Mouse (Mus musculus): ENCODE results near the gene Kif14.
A peak's percentile ranks its signal among the peaks of the same experiment; 100 is the strongest.
"Not testable (repeated sequence)": the region's sequence is repeated elsewhere in the genome, so short reads cannot be mapped to it uniquely, and the experiment has no call there.

Gene Kif14

GRCm38 (mm10) chr1:136455756-136456585 is 10.2 kb upstream of the Kif14 start:
- no peak for DNase-seq (ENCODE audit: low read depth, low spot score)
- no peaks in the 10 kb centered on the region for H3K36me3 ChIP-seq (ENCODE audit: control insufficient read depth, insufficient read depth, low read length, poor library complexity, severe bottlenecking)
- no peaks in the 10 kb centered on the region for H3K27me3 ChIP-seq (ENCODE audit: control insufficient read depth, insufficient read depth, low read length, poor library complexity, severe bottlenecking)

GRCm38 (mm10) chr1:136456741-136457140 is 9.4 kb upstream of the Kif14 start:
- H3K36me3 ChIP-seq (ENCODE audit: control insufficient read depth, insufficient read depth, low read length, poor library complexity, severe bottlenecking): no peaks in the 10 kb centered on the region
- H3K27me3 ChIP-seq (ENCODE audit: control insufficient read depth, insufficient read depth, low read length, poor library complexity, severe bottlenecking): no peaks in the 10 kb centered on the region

GRCm38 (mm10) chr1:136457403-136457802 is 8.7 kb upstream of the Kif14 start:
- no peaks in the 10 kb centered on the region for H3K36me3 ChIP-seq (ENCODE audit: control insufficient read depth, insufficient read depth, low read length, poor library complexity, severe bottlenecking)
- H3K27me3 ChIP-seq (ENCODE audit: control insufficient read depth, insufficient read depth, low read length, poor library complexity, severe bottlenecking): no peaks in the 10 kb centered on the region
- DNase-seq (ENCODE audit: low read depth, low spot score): no peak

More at GRCm38 (mm10) chr1:136456741-136457140, 9.4 kb upstream of the Kif14 start:
- DNase-seq (ENCODE audit: low read depth, low spot score): no peak

- no peaks in the 10 kb centered on the region for H3K27me3 ChIP-seq (ENCODE audit: control insufficient read depth, insufficient read depth, low read length, poor library complexity, severe bottlenecking)
- no peaks in the 10 kb centered on the region for H3K36me3 ChIP-seq (ENCODE audit: control insufficient read depth, insufficient read depth, low read length, poor library complexity, severe bottlenecking)
- peak; percentile 77 for DNase-seq (ENCODE audit: low read depth, low spot score)
These were observed 7.4 kb upstream of the Kif14 start for GRCm38 (mm10) chr1:136458691-136459245.

GRCm38 (mm10) chr1:136462443-136462842 is 3.7 kb upstream of the Kif14 start:
- no peaks in the 10 kb centered on the region for H3K27me3 ChIP-seq (ENCODE audit: control insufficient read depth, insufficient read depth, low read length, poor library complexity, severe bottlenecking)
- H3K36me3 ChIP-seq (ENCODE audit: control insufficient read depth, insufficient read depth, low read length, poor library complexity, severe bottlenecking): no peaks in the 10 kb centered on the region
- no peak for DNase-seq (ENCODE audit: low read depth, low spot score)

GRCm38 (mm10) chr1:136465168-136465567 is 975 bp upstream of the Kif14 start:
- H3K27me3 ChIP-seq (ENCODE audit: control insufficient read depth, insufficient read depth, low read length, poor library complexity, severe bottlenecking): no peaks in the 10 kb centered on the region
- DNase-seq (ENCODE audit: low read depth, low spot score): peak; percentile 6

GRCm38 (mm10) chr1:136469408-136469807 is 3.3 kb downstream of the Kif14 start:
- Histone ChIP-seq H3K27me3 (ENCODE audit: control insufficient read depth, insufficient read depth, low read length, poor library complexity, severe bottlenecking) (no peaks in the 10 kb centered on the region), H3K36me3 (ENCODE audit: control insufficient read depth, insufficient read depth, low read length, poor library complexity, severe bottlenecking) (no peaks in the 10 kb centered on the region)
- no peak for DNase-seq (ENCODE audit: low read depth, low spot score)

More at GRCm38 (mm10) chr1:136465168-136465567, 975 bp upstream of the Kif14 start:
- H3K36me3 ChIP-seq (ENCODE audit: control insufficient read depth, insufficient read depth, low read length, poor library complexity, severe bottlenecking): no peaks in the 10 kb centered on the region

- Histone ChIP-seq H3K27me3 (ENCODE audit: control insufficient read depth, insufficient read depth, low read length, poor library complexity, severe bottlenecking) (no peaks in the 10 kb centered on the region), H3K36me3 (ENCODE audit: control insufficient read depth, insufficient read depth, low read length, poor library complexity, severe bottlenecking) (no peaks in the 10 kb centered on the region)
- DNase-seq (ENCODE audit: low read depth, low spot score): no peak
These were observed 4.3 kb downstream of the Kif14 start for GRCm38 (mm10) chr1:136470471-136470870.

GRCm38 (mm10) chr1:136491681-136492080 is 25.5 kb downstream of the Kif14 start:
- Histone ChIP-seq H3K27me3 (ENCODE audit: control insufficient read depth, insufficient read depth, low read length, poor library complexity, severe bottlenecking) (no peaks in the 10 kb centered on the region), H3K36me3 (ENCODE audit: control insufficient read depth, insufficient read depth, low read length, poor library complexity, severe bottlenecking) (no peaks in the 10 kb centered on the region)
- DNase-seq (ENCODE audit: low read depth, low spot score): no peak

GRCm38 (mm10) chr1:136492232-136492631 is 26.1 kb downstream of the Kif14 start:
- H3K36me3 ChIP-seq (ENCODE audit: control insufficient read depth, insufficient read depth, low read length, poor library complexity, severe bottlenecking): no peaks in the 10 kb centered on the region

GRCm38 (mm10) chr1:136499317-136499716 is 33.2 kb downstream of the Kif14 start:
- Histone ChIP-seq H3K27me3 (ENCODE audit: control insufficient read depth, insufficient read depth, low read length, poor library complexity, severe bottlenecking) (no peaks in the 10 kb centered on the region), H3K36me3 (ENCODE audit: control insufficient read depth, insufficient read depth, low read length, poor library complexity, severe bottlenecking) (no peaks in the 10 kb centered on the region)
- no peak for DNase-seq (ENCODE audit: low read depth, low spot score)

More at GRCm38 (mm10) chr1:136492232-136492631, 26.1 kb downstream of the Kif14 start:
- DNase-seq (ENCODE audit: low read depth, low spot score): no peak
- H3K27me3 ChIP-seq (ENCODE audit: control insufficient read depth, insufficient read depth, low read length, poor library complexity, severe bottlenecking): no peaks in the 10 kb centered on the region

GRCm38 (mm10) chr1:136502936-136503335 is 36.8 kb downstream of the Kif14 start:
- Histone ChIP-seq H3K36me3 (ENCODE audit: control insufficient read depth, insufficient read depth, low read length, poor library complexity, severe bottlenecking) (no peaks in the 10 kb centered on the region), H3K27me3 (ENCODE audit: control insufficient read depth, insufficient read depth, low read length, poor library complexity, severe bottlenecking) (no peaks in the 10 kb centered on the region)
- DNase-seq (ENCODE audit: low read depth, low spot score): no peak

GRCm38 (mm10) chr1:136506255-136506654 is 40.1 kb downstream of the Kif14 start:
- not testable (repeated sequence) for H3K36me3 ChIP-seq (ENCODE audit: control insufficient read depth, insufficient read depth, low read length, poor library complexity, severe bottlenecking); H3K27me3 ChIP-seq (ENCODE audit: control insufficient read depth, insufficient read depth, low read length, poor library complexity, severe bottlenecking)

GRCm38 (mm10) chr1:136512317-136512716 is 46.2 kb downstream of the Kif14 start:
- no peak for DNase-seq (ENCODE audit: low read depth, low spot score)
- Histone ChIP-seq H3K36me3 (ENCODE audit: control insufficient read depth, insufficient read depth, low read length, poor library complexity, severe bottlenecking) (0 out of 2 replicates have a peak, but pooled peaks cover 1% of the 10 kb centered on the region), H3K27me3 (ENCODE audit: control insufficient read depth, insufficient read depth, low read length, poor library complexity, severe bottlenecking) (no peaks in the 10 kb centered on the region)

More at GRCm38 (mm10) chr1:136506255-136506654, 40.1 kb downstream of the Kif14 start:
- DNase-seq (ENCODE audit: low read depth, low spot score): not testable (repeated sequence)

- H3K27me3 ChIP-seq (ENCODE audit: control insufficient read depth, insufficient read depth, low read length, poor library complexity, severe bottlenecking): no peaks in the 10 kb centered on the region
- DNase-seq (ENCODE audit: low read depth, low spot score): no peak
- H3K36me3 ChIP-seq (ENCODE audit: control insufficient read depth, insufficient read depth, low read length, poor library complexity, severe bottlenecking): 0 out of 2 replicates have a peak, but pooled peaks cover 1% of the 10 kb centered on the region
These were observed 47.0 kb downstream of the Kif14 start for GRCm38 (mm10) chr1:136513181-136513580.

All from splenic B cell, adult 2 months (primary cell).